Mouse (Mus musculus) stomach, postnatal 0 days (tissue): Measurements from ENCODE around the gene 4632433K11Rik.

Experiments used
- CTCF ChIP-seq: IDR thresholded peaks from 2 replicates; pipeline ENCODE4 v1.5.1; 2016; ENCODE audit warnings: antibody characterized with exemption, low read depth, mild to moderate bottlenecking, moderate library complexity
- EP300 ChIP-seq: optimal IDR thresholded peaks from 2 replicates; pipeline ENCODE3; 2016; ENCODE audit warnings: antibody characterized with exemption

GRCm38 (mm10) chr7:5081241-5081640 lies 47.3 kb downstream of the 4632433K11Rik start:
- peak; percentile 32 for TF ChIP-seq CTCF
- no peak for TF ChIP-seq EP300
